Mouse (Mus musculus): ENCODE measurements at regions not wholly inside any gene's neighbourhood (a gene's known extent, or its start where the extent isn't known, plus 50 kb on each side); places are given as distances from the start of the nearest gene placed in this dataset.
"Not testable (repeated sequence)": the region's sequence is repeated elsewhere in the genome, so short reads cannot be mapped to it uniquely, and the experiment has no call there.

DNA sequence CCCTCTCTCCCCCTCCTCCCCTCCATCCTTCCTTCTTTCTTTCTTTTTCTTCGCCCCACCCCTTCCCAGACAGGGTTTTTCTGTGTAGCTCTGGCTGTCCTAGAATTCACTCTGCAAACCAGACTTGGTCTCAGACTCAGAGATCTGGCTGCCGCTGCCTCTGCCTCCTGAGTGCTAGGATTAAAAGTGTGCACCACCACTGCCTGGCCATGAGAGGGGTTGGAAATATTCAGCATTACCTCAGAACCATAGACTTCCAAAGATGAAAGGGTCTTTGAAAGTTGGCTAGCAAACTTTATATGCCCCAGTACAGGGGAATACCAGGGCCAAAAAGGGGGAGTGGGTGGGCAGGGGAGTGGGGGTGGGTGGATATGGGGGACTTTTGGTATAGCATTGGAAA is 122.7 kb upstream of the Pfn2 start:
- not testable (repeated sequence) for TF ChIP-seq TAL1, GATA1 (IDR thresholded peaks at IDR 0.05; ENCODE audit: low read length)

Data from erythroblast, embryonic 14.5 days (primary cell).